Mouse (Mus musculus): ENCODE data around the gene Kcna5.
A peak's percentile ranks its signal among the peaks of the same experiment; 100 is the strongest.

Gene Kcna5

DNA sequence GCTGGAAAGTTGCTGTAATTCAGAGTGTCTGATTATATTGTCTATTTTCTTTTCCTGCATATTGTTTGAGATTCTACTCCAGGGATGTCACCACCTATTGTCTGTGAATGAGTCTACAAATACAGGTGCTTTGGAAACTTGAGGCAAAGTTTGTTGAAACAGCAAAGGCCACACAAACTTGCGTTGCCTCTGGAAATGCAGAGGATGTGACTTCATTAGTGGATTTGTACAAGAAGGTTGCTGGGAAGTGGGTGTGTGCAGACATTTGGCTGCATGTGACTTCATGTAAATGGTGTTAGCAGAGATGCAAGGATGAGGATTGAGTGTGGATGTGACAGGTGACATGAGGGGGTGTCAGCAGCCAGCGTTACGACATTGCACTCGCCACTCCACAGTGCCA is 1.7 kb upstream of the Kcna5 start:
- DNase-seq (ENCODE audit: low spot score): no peak

DNA sequence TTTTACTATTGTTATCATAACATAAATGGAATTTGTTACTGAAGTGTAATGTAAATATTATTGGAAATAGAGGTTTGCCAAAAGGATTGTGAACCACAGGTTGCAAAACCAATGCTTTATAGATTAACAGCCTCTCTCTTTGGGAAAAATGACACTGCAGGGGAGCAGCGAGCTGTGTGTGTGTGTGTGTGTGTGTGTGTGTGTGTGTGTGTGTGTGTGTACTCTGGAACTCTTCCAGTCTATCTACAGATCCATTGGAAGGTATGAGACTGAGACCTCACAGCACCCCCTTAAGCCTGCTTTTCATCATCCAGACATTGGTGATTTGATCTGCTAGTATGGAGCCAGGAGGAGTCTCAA is 679 bp upstream of the Kcna5 start:
- no peak for DNase-seq (ENCODE audit: low spot score)

GRCm38 (mm10) chr6:126534531-126535207 is 543 bp downstream of the Kcna5 start:
- no peak for DNase-seq (ENCODE audit: low spot score)

DNA sequence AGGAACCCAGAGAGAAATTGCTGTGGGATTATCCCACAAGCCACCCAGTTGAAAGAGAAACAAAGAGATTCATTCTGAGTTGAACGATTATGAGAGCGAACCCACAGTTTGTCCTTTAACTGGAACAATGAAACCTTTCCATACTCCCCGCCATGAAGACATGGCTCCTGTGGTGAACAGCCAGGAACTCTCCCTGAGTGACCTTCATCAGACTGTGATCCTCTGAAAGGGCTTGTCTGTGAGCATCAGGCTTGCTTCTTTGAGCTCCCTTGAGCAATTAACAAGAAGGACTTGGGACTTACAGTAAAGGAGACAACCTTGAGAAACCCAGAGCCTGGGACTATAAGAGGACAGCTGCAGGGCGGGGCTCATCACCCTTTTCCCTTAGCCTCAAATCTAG is 3.9 kb downstream of the Kcna5 start:
- no peak for DNase-seq (ENCODE audit: low spot score)

DNA sequence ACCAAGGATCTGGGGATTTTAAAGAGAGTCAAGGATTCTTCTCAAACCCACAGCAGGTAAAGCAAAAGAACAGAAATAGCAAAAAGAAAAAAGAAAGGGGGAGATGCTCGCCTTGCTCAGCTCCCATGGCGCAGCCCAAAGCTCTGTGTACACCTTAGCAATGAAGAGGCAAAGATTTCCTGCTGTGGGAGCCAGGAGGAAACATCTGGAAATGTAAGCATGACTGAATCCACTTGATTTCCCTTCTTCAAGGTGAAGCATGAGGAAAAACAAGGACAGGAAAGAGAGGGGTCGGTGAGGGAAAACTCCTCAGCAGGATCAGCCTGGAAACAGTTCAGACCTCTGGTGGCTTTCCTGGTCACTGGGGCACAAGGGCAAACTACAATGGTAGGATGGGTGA is 5.2 kb downstream of the Kcna5 start:
- no peak for DNase-seq (ENCODE audit: low spot score)

- no peak for DNase-seq (ENCODE audit: low spot score)
These were observed 20.5 kb downstream of the Kcna5 start for GRCm38 (mm10) chr6:126514720-126515119.

- no peak for DNase-seq (ENCODE audit: low spot score)
These were observed 21.4 kb downstream of the Kcna5 start for GRCm38 (mm10) chr6:126513714-126514248.

DNA sequence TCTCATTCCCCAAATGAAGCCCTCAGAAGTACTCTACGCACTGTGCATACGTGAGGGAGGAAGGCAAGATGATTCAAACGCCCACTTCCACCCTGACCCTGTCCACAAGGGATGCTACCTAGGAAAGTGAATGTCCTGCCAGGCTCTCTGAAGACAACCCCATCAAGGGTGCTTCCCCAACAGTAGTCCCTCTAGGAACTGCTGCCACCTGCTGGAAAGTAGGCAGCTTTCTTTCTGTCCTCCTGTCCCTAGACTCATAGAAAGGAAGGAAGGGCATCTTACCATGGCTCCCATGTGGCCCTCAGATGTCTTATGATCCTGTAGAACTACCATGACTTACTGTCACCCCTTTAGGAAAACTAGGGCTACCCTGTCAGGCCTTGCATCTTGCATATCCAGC is 22.1 kb downstream of the Kcna5 start:
- no peak for DNase-seq (ENCODE audit: low spot score)

DNA sequence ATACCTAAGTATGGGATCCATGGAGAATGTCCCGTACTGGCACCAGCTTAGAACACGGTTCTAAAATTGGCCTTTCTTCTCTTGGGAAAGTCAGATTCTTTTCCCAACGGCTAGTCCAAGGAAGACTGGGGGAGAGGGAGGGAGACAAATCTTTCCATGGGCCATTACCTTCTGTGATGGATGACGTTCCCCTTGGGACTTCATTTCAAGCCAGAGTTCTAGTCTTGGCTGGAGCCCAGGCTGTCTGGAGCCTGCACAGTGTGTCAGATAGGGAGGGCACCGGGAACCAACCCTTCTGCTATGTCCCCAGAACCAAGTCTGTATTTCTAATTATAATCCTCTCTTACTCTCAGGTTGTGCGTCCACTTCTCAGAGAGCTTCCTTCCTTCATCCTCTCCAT is 26.5 kb downstream of the Kcna5 start:
- no peak for DNase-seq (ENCODE audit: low spot score)

- DNase-seq (ENCODE audit: low spot score): no peak
These were observed 31.3 kb downstream of the Kcna5 start for GRCm38 (mm10) chr6:126503920-126504319.

GRCm38 (mm10) chr6:126502691-126503301 is 32.4 kb downstream of the Kcna5 start:
- no peak for DNase-seq (ENCODE audit: low spot score)

- no peak for DNase-seq (ENCODE audit: low spot score)
These were observed 34.2 kb downstream of the Kcna5 start for GRCm38 (mm10) chr6:126500985-126501384.

DNA sequence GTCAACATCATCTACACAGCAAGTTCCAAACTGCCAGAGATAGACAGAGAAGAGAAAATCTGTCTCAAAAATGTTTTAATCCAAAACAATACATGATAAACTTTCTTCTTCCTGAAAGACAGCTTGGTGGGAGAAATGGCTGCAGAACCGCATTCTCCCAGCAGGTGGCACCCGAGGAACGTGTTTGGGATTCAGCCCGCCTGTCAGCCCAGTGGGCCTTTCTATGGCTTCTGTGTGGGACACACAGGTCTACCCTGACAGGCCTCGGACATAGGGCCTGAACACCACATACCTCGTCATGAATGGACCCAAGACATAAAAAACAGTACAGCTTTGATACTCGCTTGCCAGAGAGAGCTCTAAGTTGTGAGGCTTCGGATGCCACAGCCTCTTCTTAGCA is 35.1 kb downstream of the Kcna5 start:
- peak; percentile 28 for DNase-seq (ENCODE audit: low spot score)

- no peak for DNase-seq (ENCODE audit: low spot score)
These were observed 37.3 kb downstream of the Kcna5 start for GRCm38 (mm10) chr6:126497878-126498277.

- no peak for DNase-seq (ENCODE audit: low spot score)
These were observed 37.9 kb downstream of the Kcna5 start for GRCm38 (mm10) chr6:126497173-126497839.

DNA sequence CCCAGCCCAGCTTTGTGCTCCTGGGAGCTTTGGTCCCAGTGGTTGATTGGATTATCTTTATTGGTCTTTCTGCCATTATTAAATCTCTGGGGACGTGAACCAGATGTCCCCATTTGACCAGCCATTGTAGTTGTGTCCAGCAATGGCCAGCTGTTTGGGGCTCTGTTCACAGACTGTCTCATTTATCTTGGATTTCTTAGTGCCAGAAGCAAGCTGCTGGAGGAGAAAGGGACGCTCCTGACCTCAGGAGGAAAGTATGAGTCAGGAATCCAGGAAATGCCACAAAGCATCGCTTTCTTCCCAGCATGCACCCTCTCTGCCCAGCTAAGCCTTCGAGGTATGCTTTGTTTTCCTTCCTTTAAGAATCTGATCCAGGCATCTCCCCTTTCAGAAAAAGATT is 48.1 kb downstream of the Kcna5 start:
- DNase-seq (ENCODE audit: low spot score): no peak

DNA sequence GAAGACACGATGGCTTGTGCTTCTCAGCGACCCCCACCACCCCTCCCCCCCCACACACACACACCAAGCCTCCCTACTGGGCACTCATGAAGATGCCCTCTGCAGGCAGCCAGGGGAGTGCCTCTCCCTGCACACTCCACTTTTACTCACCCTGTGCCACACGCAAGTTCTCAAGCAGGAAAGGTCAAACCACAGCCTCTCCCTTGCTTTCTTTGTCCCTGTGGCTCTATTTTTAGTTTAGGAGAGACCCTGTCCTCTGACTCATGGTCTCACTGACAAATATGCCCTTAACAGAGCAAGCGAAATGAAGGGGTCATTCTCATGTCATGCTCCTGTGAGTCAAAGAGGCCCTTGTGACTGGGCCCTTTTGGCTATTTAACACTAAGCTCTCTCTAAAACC is 50.3 kb downstream of the Kcna5 start:
- no peak for DNase-seq (ENCODE audit: low spot score)

- DNase-seq (ENCODE audit: low spot score): no peak
These were observed 51.8 kb downstream of the Kcna5 start for GRCm38 (mm10) chr6:126483264-126483867.
